Mouse (Mus musculus) heart, adult 2 months (tissue): ENCODE results near the gene Napepld. TPM values are rescaled to one million over a fixed set of nuclear protein-coding genes. Genes with fewer than 3 reads are reported as not detected.
"Not testable (repeated sequence)": the region's sequence is repeated elsewhere in the genome, so short reads cannot be mapped to it uniquely, and the experiment has no call there.

Source experiments
- DNase-seq, 2 experiments: peaks; one replicate each; pipeline ENCODE4 v3.0.0; 2021
- H3K27ac ChIP-seq: fragments of 200-600 bp; 2 replicates; pipeline ENCODE4 v1.8.1; 2022
- H3K27me3 ChIP-seq: fragments of 200-500 bp; 2 replicates; pipeline ENCODE4 v1.6.1; 2012; ENCODE audit warnings: mild to moderate bottlenecking, low read length, inconsistent platforms, mixed read lengths; ENCODE audit not compliant: control insufficient read depth, insufficient read depth
- H3K36me3 ChIP-seq: fragments of 200-500 bp; 2 replicates; pipeline ENCODE4 v1.6.1; 2012; ENCODE audit warnings: low read length, inconsistent platforms; ENCODE audit not compliant: control insufficient read depth, insufficient read depth
- H3K4me1 ChIP-seq: fragments of 200-500 bp; 2 replicates; pipeline ENCODE4 v1.6.1; 2011; ENCODE audit warnings: low read length; ENCODE audit not compliant: control insufficient read depth, insufficient read depth
- H3K4me3 ChIP-seq: fragments of 200-600 bp; 2 replicates; pipeline ENCODE4 v1.8.1; 2022
- H3K79me2 ChIP-seq: fragments of 200-500 bp; replicated peaks from 2 replicates; pipeline ENCODE4 v1.6.1; 2012; ENCODE audit warnings: mild to moderate bottlenecking, inconsistent platforms, low read length, moderate library complexity, mixed read lengths; ENCODE audit not compliant: control insufficient read depth, insufficient read depth
- H3K9ac ChIP-seq: fragments of 200-500 bp; 2 replicates; pipeline ENCODE4 v1.6.1; 2012; ENCODE audit warnings: low read depth, mild to moderate bottlenecking, control low read depth, inconsistent platforms, low read length, mixed read lengths
- CTCF ChIP-seq: fragments of 200-600 bp; IDR thresholded peaks from 2 replicates; pipeline ENCODE4 v1.8.1; 2022; ENCODE audit warnings: antibody characterized with exemption, mild to moderate bottlenecking, moderate library complexity
- EP300 ChIP-seq: fragments of 200-500 bp; IDR thresholded peaks from 2 replicates; pipeline ENCODE4 v1.6.1; 2011; ENCODE audit warnings: low read depth, low read length, control low read depth; ENCODE audit not compliant: insufficient read depth
- POLR2A ChIP-seq: fragments of 200-500 bp; IDR thresholded peaks from 2 replicates; pipeline ENCODE4 v1.6.1; 2011; ENCODE audit warnings: mild to moderate bottlenecking, low read depth, low read length, control low read depth; ENCODE audit not compliant: insufficient read depth
- WGBS: fragments of 180-500 bp; shearing (Covaris S2); methylation state at CpG from one replicate; pipeline ENCODE4 v1.1.7; 2018; 5-methylcytosine and 5-hydroxymethylcytosine counted together
- intact Hi-C: fragments of 180-260 bp; cut with DNase I; formaldehyde crosslinking; loops from one replicate; pipeline ENCODE4 v1.15.1; 2025
- polyA plus RNA-seq: library from polyadenylated mRNA; depleted of rRNA; stranded (reverse); fragments of >200 nt; gene quantifications from 2 replicates; pipeline ENCODE4 v1.2.3, GENCODE M21; 2012; rRNA removed
- total RNA-seq, 2 experiments: library from RNA; stranded (reverse); gene quantifications; 2 replicates each; pipeline ENCODE4 v1.2.3; 2021

Gene Napepld
- total and polyA plus RNA-seq, 3 experiments: 2.4 to 5.9 (median 5.4) TPM

GRCm38 (mm10) chr5:21616450-21617009 is 84.7 kb downstream of the Napepld start:
- no peak for DNase-seq
- H3K79me2 ChIP-seq: no peaks in the 10 kb centered on the region
- 59% methylated on average over 3 of the region's 3 CpGs for WGBS
- no peak overlapping the region for H3K27ac ChIP-seq
- H3K9ac ChIP-seq: no peak overlapping the region
- no peak for TF ChIP-seq EP300
- TF ChIP-seq POLR2A: no peak
- TF ChIP-seq CTCF: no peak
- no peaks in the 10 kb centered on the region for H3K27me3 ChIP-seq
- no peak overlapping the region for H3K4me3 ChIP-seq
- intact Hi-C loops: no loop called here
- no peaks in the 10 kb centered on the region for H3K4me1 ChIP-seq
- H3K36me3 ChIP-seq: no peaks in the 10 kb centered on the region

GRCm38 (mm10) chr5:21614299-21614698 is 86.9 kb downstream of the Napepld start:
- intact Hi-C loops, H3K9ac ChIP-seq, H3K36me3 ChIP-seq, H3K27me3 ChIP-seq, H3K27ac ChIP-seq, DNase-seq, H3K4me1 ChIP-seq, H3K4me3 ChIP-seq, H3K79me2 ChIP-seq: not testable (repeated sequence)
- WGBS: 95% methylated on average over 11 of the region's 11 CpGs

Other genes starting within 250 kb of the Napepld start
- gene Lrrc17, start 157.8 kb downstream of the Napepld start, total RNA-seq: 1 to 10 TPM; 2.0 to 3.1 TPM
- gene Lrrc17, start 157.8 kb downstream of the Napepld start, polyA plus RNA-seq: 2.7 and 4.7 TPM in 2 replicates
- not detected for gene Fbxl13, start 55.8 kb downstream of the Napepld start, total RNA-seq
- gene Fbxl13, start 55.8 kb downstream of the Napepld start, polyA plus RNA-seq: 0.35 and 0.47 TPM in 2 replicates
- gene Armc10, start 55.6 kb downstream of the Napepld start, total RNA-seq: 1 to 10 TPM; 8.0 to 9.4 TPM
- gene Armc10, start 55.6 kb downstream of the Napepld start, polyA plus RNA-seq: 10.8 and 12.2 TPM in 2 replicates
- gene Pmpcb, start 35.7 kb upstream of the Napepld start, total RNA-seq: 100 to 1,000 TPM; 250 to 288 TPM
- 99.0 and 192 TPM in 2 replicates for gene Pmpcb, start 35.7 kb upstream of the Napepld start, polyA plus RNA-seq
- gene Dnajc2, start 83.9 kb upstream of the Napepld start, total RNA-seq: 10 to 100 TPM; 20.9 to 21.5 TPM
- 4.1 and 4.9 TPM in 2 replicates for gene Dnajc2, start 83.9 kb upstream of the Napepld start, polyA plus RNA-seq
- gene Psmc2, start 83.9 kb upstream of the Napepld start, total RNA-seq: 10 to 100 TPM; 87.3 to 97.5 TPM
- gene Psmc2, start 83.9 kb upstream of the Napepld start, polyA plus RNA-seq: 33.7 and 57.6 TPM in 2 replicates
- gene Slc26a5, start 164.2 kb upstream of the Napepld start, total RNA-seq: not detected
- gene Slc26a5, start 164.2 kb upstream of the Napepld start, polyA plus RNA-seq: not detected in 2 replicates